ENCODE assay signal across 9 mouse cellular contexts in the genomic region with DNA sequence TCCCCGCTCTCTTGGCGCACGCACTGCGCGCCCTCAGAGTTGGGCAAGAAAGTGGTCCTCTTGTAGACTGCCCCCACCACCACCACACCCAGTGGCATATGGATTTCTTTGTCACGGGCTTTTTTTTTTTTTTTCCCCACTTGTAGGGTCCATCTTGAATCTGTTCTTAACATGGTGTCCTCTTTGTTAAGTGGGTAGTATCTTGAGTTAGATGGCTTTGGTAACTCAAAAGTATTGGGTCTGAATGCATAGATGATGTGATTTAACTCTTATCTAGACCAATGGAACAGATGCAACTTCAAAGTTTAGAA. TPM values are rescaled to one million over a fixed set of nuclear protein-coding genes. Genes with fewer than 3 reads are reported as not detected.
DNase-seq lines count a peak whose midpoint lies in the region; ATAC-seq and TF ChIP-seq lines count a peak whose summit lies in the region.
"Had no signal": no experiment of that assay in that cellular context is flagged by ENCODE, and none has a peak within 500 bp of the region (broad histone marks: within the 10 kb centered on the region; RNA-seq: fewer than 3 reads in every experiment).

No protein-coding gene starts in this region.

- no peaks in the 10 kb centered on the region for H3K4me1 ChIP-seq in heart, embryonic 13.5 days
- no peaks in the 10 kb centered on the region for H3K4me1 ChIP-seq in forebrain, postnatal 0 days (ENCODE audit: insufficient read depth)
- peaks cover 6% of the 10 kb centered on the region; the same call in 1 of the 2 replicates for H3K4me1 ChIP-seq in midbrain, embryonic 10.5 days

- intact Hi-C loops in left cerebral cortex, postnatal 25 days (cut with DNase I), result loop anchor here (10.0 kb wide), 1 partner anchor 119 kb away; no protein-coding TSS in a partner anchor

- peaks cover 31% of the 10 kb centered on the region for H3K27me3 ChIP-seq in heart, embryonic 13.5 days (replicated peaks)
- H3K27me3 ChIP-seq in forebrain, postnatal 0 days (ENCODE audit: insufficient read depth, low read length), result peaks cover 15% of the 10 kb centered on the region
- H3K27me3 ChIP-seq in midbrain, embryonic 10.5 days (ENCODE audit: low read depth, poor library complexity, severe bottlenecking), result peaks cover 37% of the 10 kb centered on the region

- WGBS in heart, embryonic 13.5 days, result 3% methylated on average over 6 of the region's 6 CpGs
- WGBS in forebrain, postnatal 0 days, result 2% methylated on average over 6 of the region's 6 CpGs
- WGBS in midbrain, embryonic 10.5 days, result 4% methylated on average over 6 of the region's 6 CpGs

- no peak for TF ChIP-seq CTCF in forebrain, postnatal 0 days (IDR thresholded peaks at IDR 0.05; ENCODE audit: low read depth)

- ATAC-seq in heart, embryonic 13.5 days (ENCODE audit: extremely low read depth, insufficient number of reproducible peaks, low FRiP score, low TSS enrichment), result no peak
- ATAC-seq in forebrain, postnatal 0 days, result no peak

- H3K4me2 ChIP-seq in heart, embryonic 13.5 days, result peak overlapping the region; percentile 78
- H3K4me2 ChIP-seq in forebrain, postnatal 0 days (ENCODE audit: low read depth), result peak overlapping the region; percentile 70

- peak overlapping the region; percentile 95 for H3K27ac ChIP-seq in heart, embryonic 13.5 days (replicated peaks)
- H3K27ac ChIP-seq in forebrain, postnatal 0 days (ENCODE audit: low read depth, low read length), result peak overlapping the region; percentile 94
- peak overlapping the region; percentile 98 for H3K27ac ChIP-seq in midbrain, embryonic 10.5 days (replicated peaks)

- peaks cover 6% of the 10 kb centered on the region for H3K9me3 ChIP-seq in heart, embryonic 13.5 days
- no peaks in the 10 kb centered on the region for H3K9me3 ChIP-seq in forebrain, postnatal 0 days (ENCODE audit: low read length)
- H3K9me3 ChIP-seq in midbrain, embryonic 10.5 days (replicated peaks), result no peaks in the 10 kb centered on the region

- peak overlapping the region; percentile 86 for H3K9ac ChIP-seq in heart, embryonic 13.5 days
- peak overlapping the region; percentile 73 for H3K9ac ChIP-seq in forebrain, postnatal 0 days

- peaks cover 13% of the 10 kb centered on the region; the same call in 1 of the 2 replicates for H3K36me3 ChIP-seq in heart, embryonic 13.5 days
- H3K36me3 ChIP-seq in forebrain, postnatal 0 days (ENCODE audit: insufficient read depth), result no peaks in the 10 kb centered on the region
- H3K36me3 ChIP-seq in midbrain, embryonic 10.5 days, result peaks cover 20% of the 10 kb centered on the region
- H3K36me3 ChIP-seq: G1E had no signal

- DNase-seq in heart, postnatal 4 days, result no peak
- peak; percentile 70 for DNase-seq in ES-CJ7 (ENCODE audit: low read depth, low spot score)
- DNase-seq in forebrain, postnatal 0 days, result no peak
- no peak for DNase-seq in midbrain, embryonic 10.5 days (ENCODE audit: low spot score)
- DNase-seq in adrenal gland, adult (ENCODE audit: inconsistent age in 2 of 2, low spot score in 1 of 2), result no peak
- DNase-seq in frontal cortex, adult 2 months (ENCODE audit: extremely low spot score in 1 of 2, low spot score in 1 of 2), result no peak
- no peak for DNase-seq in left cerebral cortex, postnatal 25 days (ENCODE audit: low spot score in 2 of 2)

- H3K4me3 ChIP-seq in heart, embryonic 13.5 days, result peak overlapping the region; percentile 87
- H3K4me3 ChIP-seq in forebrain, postnatal 0 days (ENCODE audit: low read depth, low read length), result peak overlapping the region; percentile 79
- H3K4me3 ChIP-seq in midbrain, embryonic 10.5 days, result peak overlapping the region; percentile 83

RNA-seq across cellular contexts. Expression of a gene that starts 0.8 kb away (rescaled TPM):
- 6.1 and 6.3 TPM in 2 replicates for polyA plus RNA-seq in heart, embryonic 13.5 days (2015; fragmentation: Nextera tagmentation; extraction: Ambion mirVana)
- 10 to 100 TPM in 1 of 2 experiments, 1 to 10 TPM in 1; 9.6 to 10.9 TPM for total RNA-seq in heart, postnatal 4 days (2021)
- 13.2 and 18.4 TPM in 2 replicates for total RNA-seq in forebrain, postnatal 0 days (2014; rRNA removed)
- polyA plus RNA-seq in forebrain, postnatal 0 days (2015; fragmentation: Nextera tagmentation; extraction: Ambion mirVana), result 1.5 and 2.3 TPM in 2 replicates
- polyA plus RNA-seq in midbrain, embryonic 10.5 days (2016; fragmentation: Nextera tagmentation; extraction: Ambion mirVana), result 12.0 and 12.3 TPM in 2 replicates
- polyA plus RNA-seq in frontal cortex, adult 2 months (2012; rRNA removed), result 4.5 and 5.5 TPM in 2 replicates
- 10 to 100 TPM in 1 of 2 experiments, 1 to 10 TPM in 1; 8.7 to 10.4 TPM for total RNA-seq in left cerebral cortex, postnatal 25 days (2021)
- polyA plus RNA-seq: G1E had no signal
